Mouse (Mus musculus) Patski (cell line): ENCODE results near the gene Txnrd2. TPM values are rescaled to one million over a fixed set of nuclear protein-coding genes. Genes with fewer than 3 reads are reported as not detected.

Experiments used
- ATAC-seq: fragments of 100-300 bp; one replicate; pipeline ENCODE4 v1.8.0; 2021
- CTCF ChIA-PET: fragments of 350-600 bp; sonication (Branson Sonifier 250); formaldehyde crosslinking; loops from one replicate; lab custom pipeline; 2022; ENCODE audit warnings: inconsistent platforms; lab: Charles Lee
- POLR2A ChIA-PET: fragments of 350-600 bp; sonication (Branson Sonifier 250); formaldehyde crosslinking; loops from one replicate; lab custom pipeline; 2022; ENCODE audit warnings: antibody characterized with exemption, inconsistent platforms; lab: Charles Lee
- DNase-seq: peaks from one replicate; pipeline ENCODE4 v3.0.0-alpha.2; 2011; ENCODE audit warnings: low read depth, low spot score
- H3K27me3 ChIP-seq: fragments of 371-371 bp; one replicate; pipeline ENCODE4 v1.5.1; 2021
- CTCF ChIP-seq: fragments of 100-300 bp; IDR thresholded peaks from one replicate; pipeline ENCODE4 v1.5.1; 2021
- in situ Hi-C: fragments of 300-500 bp; cut with MboI; formaldehyde crosslinking; loops from 3 replicates; pipeline ENCODE4 v1.11.1; 2018; ENCODE audit warnings: low pct_unique_long_range_greater_than_20kb, mixed read lengths
- polyA plus RNA-seq: library from polyadenylated mRNA; unstranded; gene quantifications from one replicate; pipeline ENCODE4 v1.2.3, GENCODE M21; 2021

The Txnrd2 gene
- polyA plus RNA-seq, 1 experiment from 2014 or later: 25.2 TPM

DNA sequence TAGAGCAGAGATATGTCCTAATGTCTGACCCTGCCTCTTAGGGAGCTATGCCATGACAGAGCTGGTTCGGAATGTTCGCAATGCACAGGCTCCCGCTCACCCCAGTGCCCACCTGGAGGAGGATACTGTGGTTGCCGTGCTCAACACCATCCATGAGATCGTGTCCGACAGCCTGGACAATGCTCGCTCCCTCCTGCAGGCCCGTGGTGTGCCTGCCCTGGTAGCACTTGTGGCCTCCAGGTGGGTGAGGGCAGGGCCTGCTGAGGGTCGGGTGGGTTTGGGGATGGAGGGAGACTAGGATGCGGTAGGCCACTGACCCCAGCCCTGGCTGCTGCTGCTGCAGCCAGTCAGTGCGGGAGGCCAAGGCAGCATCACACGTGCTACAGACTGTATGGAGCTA lies 22.9 kb upstream of the Txnrd2 start:
- ATAC-seq (no peak), DNase-seq (no peak)
- in situ Hi-C loops: no loop called here
- H3K27me3 ChIP-seq: no peaks in the 10 kb centered on the region
- CTCF ChIA-PET: no interaction called here
- POLR2A ChIA-PET: no interaction called here
- TF ChIP-seq CTCF: no peak

DNA sequence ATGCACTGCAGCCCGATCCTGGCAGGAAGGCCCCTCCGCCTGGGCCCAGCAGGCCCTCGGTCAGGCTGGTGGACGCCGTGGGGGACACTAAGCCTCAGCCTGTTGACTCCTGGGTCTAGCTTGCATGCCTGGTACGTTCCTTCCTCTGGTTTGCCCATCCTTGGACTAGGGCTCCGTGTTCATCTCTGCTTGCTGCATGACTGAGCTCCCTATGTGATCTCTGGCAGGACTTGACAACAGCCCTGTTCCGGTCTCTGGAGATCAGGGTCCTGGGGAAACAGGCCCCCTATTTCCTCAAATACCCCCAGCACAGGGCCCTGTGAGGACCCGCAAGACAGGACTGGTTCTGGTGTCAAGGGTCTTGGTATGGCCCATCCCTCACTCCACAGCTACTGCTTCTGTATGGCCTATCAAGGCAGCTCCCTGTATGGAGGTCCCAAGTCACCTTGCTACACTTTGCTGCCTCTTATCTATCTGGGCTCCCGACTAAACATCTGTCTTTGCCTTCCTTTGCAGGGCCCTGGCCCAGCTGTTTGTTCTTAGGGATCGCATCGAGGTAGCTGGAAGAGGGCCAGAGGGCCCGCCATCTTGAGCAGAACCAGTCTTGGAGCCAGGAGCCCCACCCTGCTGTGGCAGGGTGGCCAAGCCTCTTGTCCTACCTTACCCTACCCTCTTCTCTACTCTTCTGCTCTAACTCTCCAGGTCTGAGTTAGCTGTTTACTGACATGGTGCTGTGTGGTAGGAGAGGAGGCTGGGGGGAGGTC lies 20.9 kb upstream of the Txnrd2 start:
- in situ Hi-C loops: no loop called here
- H3K27me3 ChIP-seq: no peaks in the 10 kb centered on the region
- ChIA-PET POLR2A (interaction anchor here (0.8 to 1.3 kb wide), 4 partner anchors 14 to 62 kb away, joined by 3 to 4 read pairs (median 4); partner anchors contain the start of gene Txnrd2), CTCF (interaction anchor here (1.2 to 3.3 kb wide), 5 partner anchors 45 to 59 kb away, joined by 3 to 19 read pairs (median 5); partner anchors contain the start of genes Arvcf and Tango2)
- ATAC-seq: no peak
- DNase-seq: no peak
- TF ChIP-seq CTCF: no peak

DNA sequence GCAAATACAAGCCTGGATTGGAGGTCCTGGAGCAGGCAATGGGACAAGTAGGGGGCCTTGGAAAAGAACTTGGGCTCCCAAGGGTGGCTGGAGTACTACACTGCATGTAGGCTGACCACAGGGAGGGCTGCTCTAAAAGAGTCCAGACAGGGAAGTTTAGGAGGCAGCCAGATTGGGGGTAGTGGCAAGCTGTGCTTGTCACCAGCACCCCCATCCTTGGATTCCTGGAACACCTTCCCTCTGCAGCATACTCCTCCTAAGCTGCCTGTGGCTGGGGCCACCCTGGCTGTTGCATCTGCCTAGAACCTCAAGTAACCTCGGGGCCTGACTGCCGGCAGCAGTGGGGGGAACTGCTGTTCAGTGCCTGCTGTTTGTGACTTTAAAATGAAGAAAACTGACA lies 20.3 kb upstream of the Txnrd2 start:
- in situ Hi-C loops: no loop called here

DNA sequence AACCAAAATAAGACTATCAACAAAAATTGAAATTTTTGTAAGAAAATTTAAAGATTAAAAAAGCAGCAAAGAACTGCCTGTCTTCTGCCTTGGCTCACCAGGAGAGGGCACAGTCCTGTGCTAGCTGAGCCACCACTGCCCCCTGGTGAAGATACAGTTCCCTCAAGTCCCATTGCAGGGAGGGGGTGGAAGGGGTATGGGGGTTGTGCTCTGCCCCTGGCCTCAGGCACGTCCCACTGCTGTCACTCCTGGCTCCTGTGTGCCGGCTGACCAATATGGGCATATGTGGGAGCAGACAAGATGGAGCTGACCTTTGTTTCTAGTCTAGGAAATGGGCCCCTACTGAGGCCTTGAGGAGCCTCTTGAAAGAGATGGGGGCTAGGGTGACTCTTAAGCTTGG lies 19.9 kb upstream of the Txnrd2 start:
- in situ Hi-C loops: no loop called here
- H3K27me3 ChIP-seq: no peaks in the 10 kb centered on the region
- CTCF ChIA-PET: interaction anchor here (0.9 to 3.3 kb wide), 8 partner anchors 12 to 60 kb away, joined by 3 to 19 read pairs (median 4); partner anchors contain the start of genes Arvcf and Tango2
- TF ChIP-seq CTCF: no peak
- POLR2A ChIA-PET: interaction anchor here (0.6 to 0.9 kb wide), 2 partner anchors 49 to 58 kb away, joined by 3 read pairs; no protein-coding TSS in a partner anchor
- ATAC-seq (no peak), DNase-seq (no peak)

More for the DNA sequence above, 20.3 kb upstream of the Txnrd2 start:
- ATAC-seq (no peak), DNase-seq (no peak)
- no peak for TF ChIP-seq CTCF
- ChIA-PET POLR2A (interaction anchor here (0.8 to 1.3 kb wide), 4 partner anchors 14 to 48 kb away, joined by 3 to 4 read pairs (median 4); partner anchors contain the start of gene Txnrd2), CTCF (interaction anchor here (0.9 to 3.3 kb wide), 9 partner anchors 12 to 60 kb away, joined by 3 to 19 read pairs (median 4); partner anchors contain the start of genes Arvcf and Tango2)
- no peaks in the 10 kb centered on the region for H3K27me3 ChIP-seq

GRCm38 (mm10) chr16:18407912-18408311 lies 18.3 kb upstream of the Txnrd2 start:
- DNase-seq (no peak), ATAC-seq (no peak)
- ChIA-PET POLR2A (interaction anchor here (0.7 to 1.4 kb wide), 3 partner anchors 10 to 59 kb away, joined by 3 to 4 read pairs (median 3); no protein-coding TSS in a partner anchor), CTCF (interaction anchor here (3.3 kb wide), 1 partner anchor 56 kb away, joined by 19 read pairs; no protein-coding TSS in a partner anchor)
- no peak for TF ChIP-seq CTCF
- H3K27me3 ChIP-seq: no peaks in the 10 kb centered on the region
- in situ Hi-C loops: no loop called here

DNA sequence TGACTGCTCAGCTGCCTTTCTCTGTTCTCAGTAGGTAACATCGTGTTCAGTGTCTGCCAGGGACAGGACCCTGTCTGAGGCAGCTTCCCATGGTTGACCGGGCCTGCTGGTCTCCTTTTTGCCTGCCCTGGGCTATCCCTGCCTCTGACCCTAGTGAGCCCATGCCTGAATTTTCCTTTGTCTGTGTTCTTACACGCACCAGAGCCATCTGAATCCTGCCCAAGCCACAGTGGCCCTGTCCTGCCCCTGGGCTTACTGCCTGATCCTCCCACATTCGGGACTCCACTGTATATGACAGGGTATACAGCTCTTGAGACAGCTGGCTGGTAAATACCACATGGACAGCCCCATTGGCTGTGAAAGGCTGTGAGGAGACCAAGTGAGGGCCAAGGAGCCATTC lies 16.4 kb upstream of the Txnrd2 start:
- no peaks in the 10 kb centered on the region for H3K27me3 ChIP-seq
- in situ Hi-C loops: no loop called here
- no peak for ATAC-seq
- DNase-seq: no peak
- POLR2A ChIA-PET: no interaction called here
- no peak for TF ChIP-seq CTCF
- CTCF ChIA-PET: no interaction called here

- TF ChIP-seq CTCF: no peak
- ATAC-seq (no peak), DNase-seq (no peak)
- in situ Hi-C loops: no loop called here
- ChIA-PET POLR2A (no interaction called here), CTCF (no interaction called here)
- no peaks in the 10 kb centered on the region for H3K27me3 ChIP-seq
These were observed 15.8 kb upstream of the Txnrd2 start for GRCm38 (mm10) chr16:18410418-18410817.

DNA sequence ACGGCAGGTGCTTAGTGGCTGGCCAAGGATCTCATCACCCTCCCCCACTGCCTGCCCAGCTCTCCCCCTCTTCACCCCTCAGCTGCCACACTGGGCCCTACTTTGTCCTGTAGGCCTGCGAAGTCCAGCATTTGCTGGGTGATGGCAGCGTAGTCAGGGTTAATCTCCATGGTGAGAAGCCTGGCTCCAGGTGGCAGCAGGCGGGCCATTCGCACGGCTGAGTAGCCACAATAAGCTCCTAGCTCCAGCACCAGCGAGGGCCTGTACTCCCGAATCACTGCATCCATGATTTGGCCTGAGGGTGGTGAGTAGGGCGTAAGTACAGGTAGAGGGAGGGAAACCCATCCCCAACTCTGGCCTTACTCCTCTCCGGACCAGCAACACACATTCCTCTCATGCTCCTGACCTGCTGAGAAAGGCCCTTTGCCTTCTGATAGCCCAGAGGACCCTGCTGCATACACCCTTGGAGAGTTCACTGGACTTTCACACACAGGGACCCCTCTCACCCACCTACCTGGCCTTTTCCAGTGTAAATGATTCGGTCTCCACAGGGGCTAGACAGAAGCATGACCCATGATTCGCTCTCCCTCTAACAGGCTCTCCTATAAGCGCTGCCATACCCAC lies 15.0 kb upstream of the Txnrd2 start:
- TF ChIP-seq CTCF: no peak
- in situ Hi-C loops: no loop called here
- POLR2A ChIA-PET: interaction anchor here (0.6 kb wide), 1 partner anchor 66 kb away, joined by 3 read pairs; no protein-coding TSS in a partner anchor
- peak; percentile 45 for ATAC-seq
- no peaks in the 10 kb centered on the region for H3K27me3 ChIP-seq
- DNase-seq: no peak
- CTCF ChIA-PET: no interaction called here

- TF ChIP-seq CTCF: no peak
- POLR2A ChIA-PET: interaction anchor here (1.7 kb wide), 1 partner anchor 12 kb away, joined by 10 read pairs; no protein-coding TSS in a partner anchor
- in situ Hi-C loops: no loop called here
- H3K27me3 ChIP-seq: no peaks in the 10 kb centered on the region
- CTCF ChIA-PET: no interaction called here
- ATAC-seq (peak; percentile 27), DNase-seq (no peak)
These were observed 14.2 kb upstream of the Txnrd2 start for GRCm38 (mm10) chr16:18411802-18412476.
